Mouse (Mus musculus) liver, adult 2 months (tissue): ENCODE results near the gene Trappc10. TPM values are rescaled to one million over a fixed set of nuclear protein-coding genes. Genes with fewer than 3 reads are reported as not detected.

Source experiments
- DNase-seq: peaks from one replicate; pipeline ENCODE4 v3.0.0-alpha.2; 2011; ENCODE audit warnings: low read depth, low spot score; ENCODE audit errors: extremely low read depth
- H3K27ac ChIP-seq: fragments of 200-500 bp; replicated peaks from 2 replicates; pipeline ENCODE4 v1.5.1; 2012; ENCODE audit warnings: low read depth, mild to moderate bottlenecking, control low read depth, inconsistent platforms, low read length; ENCODE audit not compliant: insufficient read depth
- H3K27me3 ChIP-seq: fragments of 200-500 bp; 2 replicates; pipeline ENCODE4 v1.6.1; 2012; ENCODE audit warnings: mild to moderate bottlenecking, moderate library complexity, low read length, inconsistent platforms; ENCODE audit not compliant: control insufficient read depth, insufficient read depth
- H3K36me3 ChIP-seq: fragments of 200-500 bp; 2 replicates; pipeline ENCODE4 v1.6.1; 2012; ENCODE audit warnings: low read length, inconsistent platforms; ENCODE audit not compliant: control insufficient read depth, insufficient read depth
- H3K4me1 ChIP-seq: fragments of 200-500 bp; 2 replicates; pipeline ENCODE4 v1.6.1; 2011; ENCODE audit warnings: low read length; ENCODE audit not compliant: control insufficient read depth, insufficient read depth
- H3K4me3 ChIP-seq: fragments of 200-500 bp; 2 replicates; pipeline ENCODE4 v1.5.1; 2011; ENCODE audit warnings: low read depth, mild to moderate bottlenecking, control low read depth, low read length, moderate library complexity; ENCODE audit not compliant: insufficient read depth
- H3K79me2 ChIP-seq: fragments of 200-500 bp; 2 replicates; pipeline ENCODE4 v1.6.1; 2012; ENCODE audit warnings: inconsistent platforms, mild to moderate bottlenecking, low read length, moderate library complexity; ENCODE audit not compliant: control insufficient read depth, insufficient read depth
- H3K9ac ChIP-seq: fragments of 200-500 bp; 2 replicates; pipeline ENCODE4 v1.6.1; 2012; ENCODE audit warnings: low read depth, mild to moderate bottlenecking, control low read depth, inconsistent platforms, low read length
- CTCF ChIP-seq: fragments of 200-500 bp; IDR thresholded peaks from 2 replicates; pipeline ENCODE4 v1.5.1; 2011; ENCODE audit warnings: low read depth, low read length, control low read depth
- POLR2A ChIP-seq: fragments of 200-500 bp; IDR thresholded peaks from 2 replicates; pipeline ENCODE4 v1.6.1; 2011; ENCODE audit warnings: low read length, control low read depth; ENCODE audit not compliant: insufficient read depth; ENCODE audit errors: extremely low read depth
- WGBS: fragments of 180-500 bp; shearing (Covaris S2); methylation state at CpG from one replicate; pipeline ENCODE4 v1.1.7; 2018; 5-methylcytosine and 5-hydroxymethylcytosine counted together
- polyA plus RNA-seq: library from polyadenylated mRNA; depleted of rRNA; stranded (reverse); fragments of >200 nt; gene quantifications from 2 replicates; pipeline ENCODE4 v1.2.3, GENCODE M21; 2012
- total RNA-seq: library from RNA; depleted of rRNA; stranded (reverse); fragments of >200 nt; gene quantifications from 2 replicates; pipeline ENCODE4 v1.2.3, GENCODE M21; 2014

The Trappc10 gene
- total and polyA plus RNA-seq, 2 experiments, result 10.3 to 19.8 TPM

DNA sequence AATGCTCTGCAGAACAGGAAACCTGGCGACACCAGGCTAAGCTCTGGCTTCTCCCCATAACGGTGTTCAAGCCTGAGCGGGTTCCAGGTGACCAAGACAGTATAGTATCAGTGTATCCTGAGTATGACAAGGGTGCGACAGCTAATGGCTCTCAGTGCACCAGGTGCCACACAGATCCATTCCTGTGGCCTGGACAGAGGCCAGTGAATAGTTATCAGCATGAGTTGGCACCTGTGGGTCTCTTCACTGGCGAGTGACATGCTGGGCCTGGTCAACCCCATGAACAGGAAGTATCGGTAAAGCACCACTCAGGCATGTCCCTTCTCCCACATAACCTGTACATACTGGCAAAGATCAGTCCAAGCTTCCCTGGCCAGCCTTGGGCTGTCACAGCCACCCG, 73.4 kb downstream of the Trappc10 start:
- no peak for DNase-seq
- no peak for TF ChIP-seq CTCF
- no peak for TF ChIP-seq POLR2A
- peaks cover 17% of the 10 kb centered on the region for H3K4me1 ChIP-seq
- no peak overlapping the region for H3K4me3 ChIP-seq
- no peak overlapping the region; the same call in 1 of the 2 replicates for H3K27ac ChIP-seq
- no peak overlapping the region for H3K9ac ChIP-seq
- H3K27me3 ChIP-seq, result no peaks in the 10 kb centered on the region
- WGBS, result 89% methylated on average over 7 of the region's 7 CpGs
- peaks cover 6% of the 10 kb centered on the region; the same call in 1 of the 2 replicates for H3K36me3 ChIP-seq
- peaks cover 4% of the 10 kb centered on the region; the same call in 1 of the 2 replicates for H3K79me2 ChIP-seq

DNA sequence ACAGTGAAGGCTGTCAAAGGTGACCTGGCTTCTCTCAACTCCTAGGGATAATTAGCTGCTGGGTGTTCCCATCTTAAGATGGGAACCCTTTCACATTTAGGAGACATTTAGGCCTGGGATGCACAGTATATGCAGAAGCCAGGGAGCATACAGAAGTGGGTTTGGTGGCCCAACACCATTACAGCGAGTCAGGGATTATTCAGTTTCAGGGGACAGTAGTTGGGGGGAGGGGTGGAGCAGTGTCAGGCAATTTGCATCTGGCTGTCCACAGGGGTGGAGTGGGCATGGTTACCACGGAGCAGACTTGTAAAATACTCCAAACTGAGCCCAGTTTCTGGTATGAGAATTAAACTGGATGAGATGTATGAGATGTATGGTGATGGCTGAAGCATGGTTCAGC, 74.0 kb downstream of the Trappc10 start:
- 51% methylated on average over 2 of the region's 2 CpGs for WGBS
- no peak overlapping the region for H3K9ac ChIP-seq
- H3K27ac ChIP-seq, result peak overlapping the region; percentile 46
- H3K4me3 ChIP-seq, result no peak overlapping the region
- H3K79me2 ChIP-seq, result peaks cover 4% of the 10 kb centered on the region; the same call in 1 of the 2 replicates
- H3K27me3 ChIP-seq, result no peaks in the 10 kb centered on the region
- DNase-seq, result no peak
- TF ChIP-seq POLR2A (no peak), CTCF (no peak)
- H3K4me1 ChIP-seq, result peaks cover 17% of the 10 kb centered on the region
- peaks cover 4% of the 10 kb centered on the region; the same call in 1 of the 2 replicates for H3K36me3 ChIP-seq

DNA sequence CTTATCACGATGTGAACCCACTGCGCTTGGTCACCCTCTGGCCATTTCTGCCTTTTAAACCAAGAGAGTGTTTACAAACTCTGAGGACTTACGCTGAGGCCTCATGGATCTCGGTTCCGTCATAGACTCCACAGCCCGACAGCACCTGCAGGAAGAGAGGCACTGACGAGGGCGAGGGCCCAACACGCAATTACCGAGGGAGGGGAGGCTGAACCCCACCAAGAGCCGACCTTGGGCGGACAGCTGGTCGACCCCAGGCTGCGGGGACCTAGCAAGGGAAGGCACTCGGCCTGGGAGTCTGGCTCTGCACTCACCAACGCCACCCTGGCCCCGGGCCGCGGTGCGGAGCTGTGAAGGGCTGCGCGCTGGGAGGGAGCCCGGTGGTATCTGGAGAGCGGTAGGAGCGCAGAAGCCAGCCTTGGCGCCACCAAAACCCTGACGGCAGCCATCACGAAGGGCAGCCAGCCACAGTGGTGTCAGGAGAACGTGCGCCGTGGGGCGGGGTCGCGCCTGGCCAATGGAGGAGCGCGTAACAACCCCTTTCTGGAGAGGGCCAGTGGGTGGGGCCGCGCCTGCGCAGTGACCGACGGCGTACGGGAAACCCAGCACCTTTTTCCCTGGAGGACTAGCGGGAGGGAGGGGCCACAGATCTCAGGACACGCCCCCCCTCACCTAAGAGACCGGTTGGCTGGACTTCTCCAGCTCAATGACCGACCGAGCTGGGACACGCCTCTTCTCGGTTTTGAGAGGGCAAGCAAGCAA, 75.0 kb downstream of the Trappc10 start, which contains the start of gene D10Jhu81e:
Gene D10Jhu81e (minus strand): TSS at position 502 of the 762 bp plus-strand sequence.
- peak within 1 kb of the TSS; percentile 81 for H3K27ac ChIP-seq
- peaks cover 4% of the 10 kb centered on the region; the same call in 1 of the 2 replicates for H3K36me3 ChIP-seq
- peak within 1 kb of the TSS; percentile 82 for H3K4me3 ChIP-seq
- peaks cover 17% of the 10 kb centered on the region for H3K4me1 ChIP-seq
- H3K79me2 ChIP-seq, result peaks cover 4% of the 10 kb centered on the region; the same call in 1 of the 2 replicates
- no peaks in the 10 kb centered on the region for H3K27me3 ChIP-seq
- no peak for TF ChIP-seq CTCF
- peak; percentile 92 for TF ChIP-seq POLR2A
- under 1% methylated on average over 50 of the region's 50 CpGs for WGBS
- peak; percentile 98 for DNase-seq
- peak within 1 kb of the TSS; percentile 88 for H3K9ac ChIP-seq

GRCm38 (mm10) chr10:78168792-78169191, 75.6 kb downstream of the Trappc10 start:
- WGBS, result 40% methylated on average over 11 of the region's 11 CpGs
- Histone ChIP-seq H3K36me3 (peaks cover 4% of the 10 kb centered on the region; the same call in 1 of the 2 replicates), H3K27me3 (no peaks in the 10 kb centered on the region), H3K79me2 (peaks cover 4% of the 10 kb centered on the region; the same call in 1 of the 2 replicates), H3K27ac (peak overlapping the region; percentile 81), H3K9ac (peak overlapping the region; percentile 88), H3K4me3 (peak overlapping the region; percentile 82), H3K4me1 (peaks cover 17% of the 10 kb centered on the region)
- TF ChIP-seq POLR2A, result no peak
- TF ChIP-seq CTCF, result no peak
- DNase-seq, result no peak

- DNase-seq, result no peak
- Histone ChIP-seq H3K36me3 (peaks cover 3% of the 10 kb centered on the region; the same call in 1 of the 2 replicates), H3K9ac (no peak overlapping the region), H3K27ac (no peak overlapping the region), H3K4me3 (no peak overlapping the region), H3K79me2 (peaks cover 4% of the 10 kb centered on the region; the same call in 1 of the 2 replicates), H3K4me1 (peaks cover 17% of the 10 kb centered on the region), H3K27me3 (no peaks in the 10 kb centered on the region)
- no peak for TF ChIP-seq CTCF
- no peak for TF ChIP-seq POLR2A
Observed at GRCm38 (mm10) chr10:78167775-78168174, 76.7 kb downstream of the Trappc10 start.
